Mouse (Mus musculus): Measurements from ENCODE around the gene Fcer1g.

DNA sequence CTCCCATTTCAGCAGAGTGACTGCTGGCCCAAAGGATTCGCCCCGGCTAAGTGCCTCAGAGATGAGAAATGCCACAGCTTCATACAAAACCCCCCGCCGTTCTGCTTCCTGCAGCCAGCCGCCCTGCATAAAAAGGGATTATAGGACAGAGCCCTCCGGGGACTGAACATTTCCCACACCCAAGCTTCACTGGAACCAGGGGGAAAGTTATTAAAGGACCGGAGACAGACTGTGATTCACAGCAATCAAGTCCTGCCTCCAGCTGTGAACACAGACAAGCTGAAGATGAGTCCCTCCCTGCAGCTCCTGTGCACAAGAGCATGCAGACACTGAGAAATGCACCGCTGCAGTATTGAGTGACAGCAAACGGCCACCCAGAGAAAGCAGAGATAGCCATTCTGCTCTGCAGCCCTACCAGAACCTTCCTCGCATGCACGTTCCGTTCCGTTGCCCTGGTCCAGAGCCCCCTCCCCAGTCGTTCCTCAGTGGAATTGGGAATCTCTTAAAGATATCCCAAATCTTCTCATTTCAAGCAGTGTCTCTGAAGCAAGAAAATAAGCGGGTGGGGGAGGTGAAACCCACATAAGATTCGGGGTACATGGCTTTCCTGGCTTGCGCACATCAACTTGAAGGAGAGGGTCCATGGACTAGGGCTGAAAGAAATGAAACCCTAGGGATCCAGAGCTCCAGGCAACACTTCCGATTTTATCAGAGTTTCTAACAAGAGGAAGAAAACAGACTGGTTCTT lies 40.9 kb downstream of the Fcer1g start:
- TF ChIP-seq CTCF (IDR thresholded peaks at IDR 0.05; ENCODE audit: low read depth) (no peak), EP300 (IDR thresholded peaks at IDR 0.05; ENCODE audit: low read depth) (no peak)
